Mouse (Mus musculus): ENCODE measurements at regions not wholly inside any gene's neighbourhood (a gene's known extent, or its start where the extent isn't known, plus 50 kb on each side); places are given as distances from the start of the nearest gene placed in this dataset.
"Not testable (repeated sequence)": the region's sequence is repeated elsewhere in the genome, so short reads cannot be mapped to it uniquely, and the experiment has no call there.

GRCm38 (mm10) chr17:10150403-10150689, 169.3 kb downstream of the Qk start:
- intact Hi-C loops (cut with DNase I); DNase-seq (ENCODE audit: low spot score in 2 of 2): not testable (repeated sequence)

- no peak for DNase-seq (ENCODE audit: low spot score in 2 of 2)
- intact Hi-C loops (cut with DNase I) = no loop called here
Measured at GRCm38 (mm10) chr17:10149682-10150402, 169.8 kb downstream of the Qk start.

GRCm38 (mm10) chr17:10147106-10147505, 172.5 kb downstream of the Qk start:
- no peak for DNase-seq (ENCODE audit: low spot score in 2 of 2)
- intact Hi-C loops (cut with DNase I) = no loop called here

- intact Hi-C loops (cut with DNase I) = no loop called here
- peak in 1 of 2 experiments; percentile 9 for DNase-seq (ENCODE audit: low spot score in 2 of 2)
Measured at GRCm38 (mm10) chr17:10146576-10146975, 173.1 kb downstream of the Qk start.

- intact Hi-C loops (cut with DNase I) = no loop called here
- no peak for DNase-seq (ENCODE audit: low spot score in 2 of 2)
Measured at GRCm38 (mm10) chr17:10138847-10139246, 180.8 kb downstream of the Qk start.

- no peak for DNase-seq (ENCODE audit: low spot score in 2 of 2)
- intact Hi-C loops (cut with DNase I) = no loop called here
Measured at GRCm38 (mm10) chr17:10138374-10138773, 181.3 kb downstream of the Qk start.

- intact Hi-C loops (cut with DNase I) = no loop called here
- DNase-seq (ENCODE audit: low spot score in 2 of 2) = no peak
Measured at GRCm38 (mm10) chr17:10135111-10135510, 184.5 kb downstream of the Qk start.

GRCm38 (mm10) chr17:10128591-10128990, 191.1 kb downstream of the Qk start:
- intact Hi-C loops (cut with DNase I) = no loop called here

GRCm38 (mm10) chr17:10122411-10122810, 197.2 kb downstream of the Qk start:
- no peak for DNase-seq (ENCODE audit: low spot score in 2 of 2)
- intact Hi-C loops (cut with DNase I) = no loop called here

More at GRCm38 (mm10) chr17:10128591-10128990, 191.1 kb downstream of the Qk start:
- DNase-seq (ENCODE audit: low spot score in 2 of 2) = no peak

GRCm38 (mm10) chr17:10112118-10112517, 207.5 kb downstream of the Qk start:
- intact Hi-C loops (cut with DNase I) = no loop called here

GRCm38 (mm10) chr17:10110375-10110675, 209.3 kb downstream of the Qk start:
- intact Hi-C loops (cut with DNase I) = no loop called here
- DNase-seq (ENCODE audit: low spot score in 2 of 2) = no peak

More at GRCm38 (mm10) chr17:10112118-10112517, 207.5 kb downstream of the Qk start:
- DNase-seq (ENCODE audit: low spot score in 2 of 2) = no peak

- DNase-seq (ENCODE audit: low spot score in 2 of 2) = no peak
- intact Hi-C loops (cut with DNase I) = no loop called here
Measured at GRCm38 (mm10) chr17:10109511-10110374, 209.9 kb downstream of the Qk start.

GRCm38 (mm10) chr17:10105299-10105698, 214.4 kb downstream of the Qk start:
- peak; percentile 29 to 30 for DNase-seq (ENCODE audit: low spot score in 2 of 2)
- intact Hi-C loops (cut with DNase I) = no loop called here

GRCm38 (mm10) chr17:10098199-10098598, 221.5 kb downstream of the Qk start:
- intact Hi-C loops (cut with DNase I) = loop anchor here (10.0 kb wide), 1 partner anchor 217 kb away; the partner anchor contains the start of gene Qk
- no peak for DNase-seq (ENCODE audit: low spot score in 2 of 2)

GRCm38 (mm10) chr17:10097691-10098090, 222.0 kb downstream of the Qk start:
- peak; percentile 9 to 52 for DNase-seq (ENCODE audit: low spot score in 2 of 2)
- intact Hi-C loops (cut with DNase I) = loop anchor here (10.0 kb wide), 1 partner anchor 217 kb away; the partner anchor contains the start of gene Qk

GRCm38 (mm10) chr17:10095841-10096301, 223.8 kb downstream of the Qk start:
- DNase-seq (ENCODE audit: low spot score in 2 of 2) = no peak
- intact Hi-C loops (cut with DNase I) = loop anchor here (10.0 kb wide), 1 partner anchor 219 kb away; the partner anchor contains the start of gene Qk

GRCm38 (mm10) chr17:10094108-10094521, 225.5 kb downstream of the Qk start:
- DNase-seq (ENCODE audit: low spot score in 2 of 2) = peak in 1 of 2 experiments; percentile 13
- intact Hi-C loops (cut with DNase I) = loop anchor here (10.0 kb wide), 1 partner anchor 221 kb away; the partner anchor contains the start of gene Qk

GRCm38 (mm10) chr17:10093437-10094107, 226.1 kb downstream of the Qk start:
- DNase-seq (ENCODE audit: low spot score in 2 of 2) = peak; percentile 20 to 55
- intact Hi-C loops (cut with DNase I) = loop anchor here (10.0 kb wide), 1 partner anchor 221 kb away; the partner anchor contains the start of gene Qk

- DNase-seq (ENCODE audit: low spot score in 2 of 2) = no peak
- intact Hi-C loops (cut with DNase I) = no loop called here
Measured at GRCm38 (mm10) chr17:10087192-10087886, 232.3 kb downstream of the Qk start.

Measured in left cerebral cortex, postnatal 25 days (tissue).